Mouse (Mus musculus) erythroid progenitor cell, adult 5-6 weeks (primary cell): ENCODE results near the gene Emc10. TPM values are rescaled to one million over a fixed set of nuclear protein-coding genes. Genes with fewer than 3 reads are reported as not detected.

Experiments
- ATAC-seq: replicated peaks from 2 replicates; pipeline ENCODE4 v1.8.0; 2016; ENCODE audit warnings: moderate number of reproducible peaks, mild to moderate bottlenecking, moderate TSS enrichment, inconsistent platforms; ENCODE audit not compliant: poor library complexity, low FRiP score, severe bottlenecking
- total RNA-seq, 2 experiments: library from RNA; stranded (forward) in 1 of 2; stranded (reverse) in 1 of 2; fragments of 150-400 nt in 1 of 2; fragments of 186-747, 209-891 nt in 1 of 2; gene quantifications; 2 replicates each; pipeline versions ENCODE4 v1.2.3 to v1.2.4; 2015 to 2017; ENCODE audit warnings: low replicate concordance in 2 of 2

The Emc10 gene
- 81.7 and 90.1 TPM in 2 replicates for total RNA-seq (2015; ENCODE audit: low replicate concordance)
- 43.7 and 56.1 TPM in 2 replicates for total RNA-seq (2017; ENCODE audit: low replicate concordance)

DNA sequence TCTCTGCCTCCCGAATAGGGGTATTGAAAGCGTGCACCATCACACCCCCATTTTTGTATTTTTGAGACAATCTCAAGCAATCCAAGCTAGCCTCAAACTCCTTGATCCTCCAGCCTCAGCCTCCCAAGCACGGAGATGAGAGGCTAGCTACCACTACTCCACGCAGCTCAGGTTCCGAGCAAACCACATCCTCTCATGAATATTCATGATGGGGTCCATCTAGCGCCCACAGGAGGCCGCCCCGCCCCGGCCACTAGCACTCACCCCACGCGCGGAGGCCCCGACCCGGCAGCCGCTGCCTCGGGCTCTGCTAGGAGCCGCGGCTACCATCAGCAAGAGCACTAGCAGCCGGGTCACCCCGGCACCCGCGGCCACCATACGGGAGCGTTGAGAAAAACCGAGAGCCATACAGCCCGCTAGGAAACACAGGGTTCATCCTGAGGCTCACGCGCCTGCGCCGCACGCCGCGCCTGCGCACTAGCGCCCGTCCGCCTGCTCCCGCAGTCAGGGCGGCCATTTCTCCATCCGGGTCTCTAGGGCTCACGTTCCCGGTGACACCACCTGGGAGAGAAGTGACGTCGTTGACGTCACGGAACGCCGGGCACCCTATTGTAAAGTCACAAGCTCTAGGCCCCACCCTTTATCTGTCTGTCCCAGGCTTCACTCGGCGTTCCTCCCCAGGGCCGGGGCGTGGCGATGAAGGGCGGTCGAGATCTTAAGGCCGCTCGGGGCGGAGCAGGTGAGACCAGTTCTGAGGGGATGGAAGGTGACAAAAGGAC is at the start of gene Emc10, which contains the start of gene Fam71e1:
Gene Emc10, minus strand, starts transcription at position 538 of the 779 bp plus-strand sequence.
Gene Fam71e1, plus strand, starts transcription at position 590 of the 779 bp plus-strand sequence.
- ATAC-seq, result peak; percentile 88

DNA sequence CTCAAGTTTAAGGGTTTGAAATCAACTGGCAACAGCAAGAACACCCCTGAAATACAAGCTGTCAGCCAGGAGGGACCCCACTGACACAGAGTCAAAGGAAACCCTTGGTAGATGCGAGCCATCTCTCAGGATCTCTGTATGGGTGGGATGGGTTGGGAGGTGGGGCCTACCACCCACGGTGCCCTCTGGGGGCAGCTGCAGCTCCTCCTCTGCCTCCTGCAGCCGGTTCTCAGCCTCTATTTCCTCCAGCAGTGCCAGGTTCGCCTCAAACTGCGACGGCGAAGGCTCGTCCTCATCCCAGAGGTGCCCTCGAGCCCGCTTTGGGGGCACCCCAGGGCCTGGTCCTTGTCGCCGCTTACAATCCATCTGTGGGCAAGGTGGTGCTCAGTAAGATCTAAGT is 46.7 kb upstream of the Emc10 start:
- ATAC-seq, result no peak

DNA sequence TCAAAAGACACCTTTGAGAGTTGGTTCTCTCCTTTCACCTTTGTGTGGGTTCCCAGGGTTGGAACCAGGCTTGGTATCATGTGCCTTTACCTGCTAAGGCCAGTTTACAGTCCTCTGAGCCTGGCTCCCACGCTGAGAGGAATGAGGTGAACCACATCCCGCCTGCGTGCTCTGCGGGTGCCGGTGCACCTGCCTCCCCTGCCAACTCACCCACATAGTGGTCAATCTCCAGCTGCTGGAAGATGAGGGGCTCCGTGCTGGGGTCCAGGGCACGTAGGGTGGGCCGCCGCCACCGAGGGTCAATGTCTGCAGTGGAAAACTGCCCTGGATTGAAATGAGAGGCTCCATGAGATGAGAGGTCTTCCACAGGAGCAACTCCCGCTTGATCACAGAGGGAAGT is 46.2 kb upstream of the Emc10 start:
- ATAC-seq, result no peak

DNA sequence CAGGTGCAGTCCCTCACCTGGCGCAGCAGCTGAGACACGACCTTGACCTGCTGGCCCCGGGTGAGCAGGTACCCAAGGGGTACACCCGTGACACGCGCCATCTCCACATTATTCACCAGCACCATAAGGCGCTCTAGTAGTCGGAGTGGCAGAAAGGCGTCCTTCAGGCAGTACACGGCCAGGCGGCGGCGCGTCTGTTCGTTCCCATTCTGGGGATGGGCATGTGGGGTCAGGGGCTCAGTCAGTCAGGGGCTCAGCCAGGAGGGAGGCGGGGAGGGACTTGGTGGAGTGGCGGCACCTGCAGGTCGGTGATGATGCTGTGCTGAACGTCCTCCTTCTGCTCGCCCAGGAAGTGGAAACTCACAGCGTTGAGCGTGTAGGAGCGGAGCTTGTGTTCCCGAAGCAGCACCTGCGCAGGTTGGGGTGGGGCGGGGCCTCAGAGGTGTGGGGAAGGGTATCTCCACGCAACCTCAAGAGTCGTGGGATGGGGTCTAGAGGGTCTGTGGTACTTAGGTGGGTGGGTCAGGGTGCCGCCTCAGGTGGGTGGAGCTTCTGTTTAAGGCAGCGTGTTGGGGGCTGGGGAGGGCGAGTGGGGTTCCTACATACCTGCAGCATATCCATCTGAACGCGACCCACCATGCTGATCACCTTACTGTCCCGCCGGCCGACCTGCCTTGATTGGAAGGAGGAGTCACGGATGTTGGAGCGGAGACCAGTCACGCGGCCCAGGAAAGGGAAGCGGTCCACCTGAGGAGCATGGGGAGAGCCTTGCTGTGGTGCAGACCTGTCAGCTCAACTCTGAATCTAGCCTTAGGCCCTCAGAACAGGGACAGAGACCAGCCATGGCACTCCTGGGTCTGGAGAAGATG is 42.7 kb upstream of the Emc10 start:
- ATAC-seq, result no peak

DNA sequence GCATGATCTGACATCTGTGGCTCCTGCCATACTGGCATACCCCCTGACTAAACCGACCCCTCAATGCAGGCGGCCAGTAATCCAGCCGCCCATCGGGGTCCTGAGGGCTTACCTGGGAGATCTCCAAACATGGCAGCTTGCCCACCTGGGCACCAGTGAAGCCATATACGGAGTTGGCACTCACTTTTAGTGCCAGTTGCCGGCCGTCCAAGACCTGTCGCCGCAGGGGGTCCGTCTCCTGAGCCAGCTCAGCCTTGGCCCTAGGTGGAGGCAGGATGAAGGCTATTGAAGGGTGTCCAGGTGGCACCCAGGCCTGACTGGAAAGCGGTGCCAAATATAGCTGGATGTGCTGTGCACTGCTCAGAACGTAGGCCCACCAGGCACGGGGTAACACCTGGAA is 41.2 kb upstream of the Emc10 start:
- no peak for ATAC-seq

DNA sequence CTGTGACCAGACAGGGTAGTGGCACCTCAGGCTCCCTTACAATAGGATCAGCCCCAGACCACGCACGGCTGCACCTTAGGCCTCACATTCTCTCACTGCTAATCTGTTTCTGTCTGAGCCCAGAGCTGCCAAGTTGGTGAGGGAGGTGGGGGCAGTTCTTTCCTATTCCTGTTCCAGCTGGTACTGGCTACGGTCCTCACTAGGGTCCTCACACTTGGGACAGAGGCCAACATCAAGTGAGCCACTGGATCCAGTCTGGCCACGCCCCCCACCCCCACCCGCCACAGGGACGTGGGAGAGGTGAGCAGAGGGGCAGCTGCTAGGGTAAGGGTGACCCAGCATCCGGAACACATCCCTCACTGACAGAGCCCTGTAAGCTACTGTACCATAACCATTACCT is 40.7 kb upstream of the Emc10 start:
- ATAC-seq, result no peak

DNA sequence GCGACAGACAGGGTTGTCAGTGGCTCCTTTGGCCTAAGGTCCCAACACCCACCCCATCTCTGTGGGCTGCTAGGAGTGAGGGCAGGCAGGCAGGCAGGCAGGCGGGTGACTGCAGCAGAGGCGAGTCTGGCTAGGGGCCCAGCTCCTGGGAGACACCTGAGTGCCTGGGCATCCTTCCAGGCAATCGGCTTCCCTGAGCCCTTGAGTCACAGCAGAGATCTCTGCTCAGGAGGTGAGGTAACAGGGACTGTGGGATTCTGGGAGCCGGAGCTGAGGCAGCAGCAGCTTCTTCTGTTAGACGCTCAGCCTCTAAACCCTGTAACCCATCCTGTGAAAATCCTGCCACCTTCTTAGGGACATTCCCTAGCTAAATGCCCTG is 40.2 kb upstream of the Emc10 start:
- no peak for ATAC-seq

DNA sequence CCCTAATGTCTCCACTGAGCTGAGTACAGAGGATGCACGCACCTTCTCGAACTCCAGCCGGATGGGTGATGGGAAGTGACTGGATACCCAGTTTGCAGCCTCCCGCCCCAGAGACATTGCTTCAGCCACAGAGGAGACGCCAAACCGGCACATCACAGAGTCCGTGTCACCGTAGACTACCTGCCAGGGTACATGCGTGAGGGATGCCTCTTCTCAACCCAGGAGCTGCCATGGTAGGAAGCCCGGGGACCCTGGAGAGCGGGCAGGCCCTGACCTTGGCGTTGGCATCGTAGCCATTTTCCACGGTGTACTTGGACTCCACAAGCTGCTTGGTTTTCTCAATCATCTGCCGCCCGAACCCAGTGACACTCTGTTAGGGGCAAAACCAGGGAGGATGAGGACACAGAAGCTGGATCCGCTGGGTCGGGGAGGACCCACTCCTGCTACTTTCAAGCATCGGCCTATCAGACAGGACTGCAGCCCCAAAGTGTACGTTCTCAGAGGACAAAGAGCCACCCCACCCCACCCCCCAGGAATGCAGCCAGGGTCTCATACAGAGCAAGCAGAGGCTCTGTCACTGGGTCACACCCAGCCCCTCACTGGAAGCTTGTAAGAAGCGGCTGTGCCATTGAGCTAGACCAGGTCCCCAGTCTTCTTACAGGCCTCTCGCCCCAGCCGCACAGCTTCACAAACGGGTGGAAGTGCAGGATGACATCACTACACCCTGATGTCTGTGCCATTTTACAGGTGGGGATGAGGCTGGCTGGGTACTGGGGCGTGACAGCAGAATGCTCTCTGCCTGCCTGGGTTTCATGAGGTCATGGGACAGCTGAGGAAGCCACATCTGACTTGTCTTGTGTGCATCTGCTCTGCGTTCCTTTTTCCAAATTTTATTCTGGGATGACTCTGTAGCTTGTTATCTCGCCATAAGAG is 39.6 kb upstream of the Emc10 start:
- no peak for ATAC-seq

DNA sequence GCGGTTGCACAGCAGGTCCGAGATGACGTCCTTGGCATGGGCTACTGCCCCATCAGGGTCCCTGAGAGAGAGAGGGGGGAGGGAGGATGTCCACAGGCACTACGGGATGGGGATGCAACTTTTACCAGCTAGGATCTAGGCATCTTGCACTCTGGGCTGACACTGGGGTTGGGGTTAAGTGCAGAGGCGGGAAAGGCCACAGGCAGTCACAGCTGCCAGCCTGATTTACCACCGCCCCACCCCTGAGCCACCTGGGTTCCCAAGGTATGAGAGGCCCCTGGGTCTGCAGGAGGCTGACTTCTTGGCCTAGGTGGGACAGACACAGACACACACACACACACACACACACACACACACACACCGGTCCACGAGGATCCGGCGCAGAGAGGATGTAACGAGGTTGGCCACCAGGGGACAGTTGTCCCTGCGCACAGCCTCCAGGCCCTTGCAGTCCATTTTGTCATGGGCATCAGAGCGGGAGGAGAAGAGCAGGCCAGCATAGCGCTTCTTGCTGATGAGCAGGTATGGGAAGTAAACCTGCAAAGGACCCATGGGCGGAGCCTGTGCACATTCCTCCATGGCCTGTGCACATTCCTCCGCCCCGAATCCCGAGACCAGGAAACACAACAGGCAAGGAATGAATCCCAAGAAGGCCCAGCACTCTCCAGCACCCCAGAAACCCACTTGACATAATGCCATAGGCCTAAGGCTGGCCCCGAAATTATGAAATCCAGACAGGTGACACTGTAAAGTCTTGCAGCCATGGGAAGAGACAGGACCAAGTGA is 38.5 kb upstream of the Emc10 start:
- no peak for ATAC-seq

DNA sequence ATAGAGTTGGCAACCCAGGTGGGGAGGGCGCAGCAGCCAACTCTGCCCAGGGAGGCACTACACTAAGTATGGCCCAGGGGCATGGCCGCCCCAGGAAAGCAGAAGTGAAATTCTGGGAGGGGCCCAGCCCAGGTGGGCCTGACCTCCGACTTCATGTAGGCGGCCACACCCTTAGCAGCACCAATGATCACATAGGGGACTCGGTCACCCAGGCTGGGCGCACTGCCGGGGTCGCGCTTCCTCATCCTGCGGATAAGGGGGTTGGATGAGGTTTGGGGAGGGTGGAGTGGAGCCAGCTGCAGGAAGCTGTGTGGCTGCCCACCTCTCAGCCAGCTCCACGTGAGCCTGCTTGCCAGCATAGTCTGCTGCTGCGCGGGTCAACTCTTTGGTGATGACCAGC is 37.9 kb upstream of the Emc10 start:
- ATAC-seq, result no peak

DNA sequence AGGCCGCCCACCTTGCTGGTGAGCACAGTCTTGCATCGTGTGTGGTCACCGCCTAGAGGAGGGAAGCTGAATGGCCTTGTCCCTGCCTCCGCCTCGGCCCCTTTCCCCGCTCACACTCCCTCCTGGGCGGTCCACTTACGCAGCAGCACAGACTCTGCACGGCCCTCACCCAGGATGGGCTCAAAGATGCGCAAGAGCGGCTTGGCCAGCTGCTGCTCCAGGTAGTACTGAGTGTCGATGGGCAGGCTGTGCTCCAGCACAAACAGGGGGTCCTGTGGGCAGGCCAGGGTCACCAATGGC is 37.4 kb upstream of the Emc10 start:
- ATAC-seq, result no peak

DNA sequence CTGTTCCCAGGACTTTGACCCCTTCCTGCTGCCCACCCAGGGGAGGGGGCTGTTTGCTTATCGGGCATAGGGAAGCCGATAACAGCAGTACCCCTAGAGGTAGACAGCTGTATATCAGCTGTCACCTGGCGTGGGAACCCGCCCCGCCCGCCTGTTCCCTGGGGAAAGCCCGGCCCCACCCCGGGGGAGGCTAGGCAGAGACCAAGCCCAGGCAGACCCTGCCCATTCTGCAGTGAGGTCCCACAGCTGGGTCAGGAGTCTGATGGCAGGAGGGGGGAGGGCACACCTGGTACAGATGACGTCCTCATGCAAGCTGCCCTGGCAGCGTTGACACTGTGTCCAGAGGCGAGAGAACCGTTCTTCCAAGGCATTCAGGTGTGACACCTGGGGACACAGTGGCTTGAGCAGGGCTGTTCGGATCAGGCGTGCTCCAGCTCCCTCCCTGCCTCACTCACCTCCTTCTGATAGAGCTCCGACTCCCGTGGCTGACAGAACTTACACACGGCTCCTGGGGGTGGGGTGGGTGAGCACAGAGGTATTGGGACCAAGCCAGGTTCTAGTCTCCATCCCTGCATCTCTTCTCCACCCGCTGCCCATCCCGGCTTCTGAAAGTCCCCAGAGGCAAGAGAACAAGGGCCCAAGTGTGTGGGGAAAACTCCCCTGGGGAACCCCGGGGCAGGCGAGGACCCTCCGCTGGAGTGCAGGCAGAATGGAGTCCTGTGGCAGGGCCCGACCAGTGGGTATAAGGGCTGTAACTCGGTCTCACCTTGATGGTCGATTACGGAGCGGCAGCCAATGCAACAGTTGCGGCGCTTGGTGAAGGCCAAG is 36.8 kb upstream of the Emc10 start:
- no peak for ATAC-seq

DNA sequence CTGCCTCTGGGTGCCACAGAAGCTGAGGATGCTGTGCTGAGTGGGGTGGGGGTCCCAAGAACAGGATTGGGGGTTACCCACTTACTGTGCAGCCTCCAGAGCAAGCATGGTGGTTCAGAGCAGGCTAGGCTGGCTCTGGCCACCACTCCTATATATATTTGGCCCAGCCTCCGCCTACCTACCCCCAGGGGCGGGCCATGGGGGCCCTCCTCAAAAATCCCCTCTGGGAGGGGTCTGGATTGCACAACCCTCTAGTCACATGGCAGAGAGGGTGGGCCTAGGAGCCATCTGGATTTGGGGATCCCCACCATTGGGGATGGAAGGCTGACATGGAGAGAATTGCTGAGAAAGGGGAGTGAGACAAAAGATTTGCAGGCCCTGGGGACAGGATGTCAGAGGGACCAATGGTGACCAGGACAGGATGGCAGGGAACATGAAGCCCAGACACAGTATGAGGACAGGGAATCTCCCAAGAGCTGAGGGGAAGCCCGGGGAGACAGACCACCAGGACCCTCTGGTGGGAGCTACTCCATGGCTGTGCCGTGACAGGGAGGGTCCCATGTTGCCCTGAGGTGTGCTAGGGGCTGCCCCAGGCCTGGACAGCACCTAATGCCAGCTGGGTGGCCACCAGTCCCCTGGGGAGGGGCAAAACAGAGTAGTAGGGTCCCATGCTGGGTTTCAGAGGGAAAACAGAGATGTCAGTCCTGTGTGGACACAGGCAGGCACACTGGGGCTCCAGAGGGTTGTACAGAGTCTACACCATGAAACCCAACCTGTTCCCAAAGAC is 35.8 kb upstream of the Emc10 start, which contains the start of gene Spib:
Gene Spib, minus strand, starts transcription at position 126 of the 787 bp plus-strand sequence.
- ATAC-seq, result 0 out of 2 replicates have a peak, but pooled peaks have one; percentile 10

DNA sequence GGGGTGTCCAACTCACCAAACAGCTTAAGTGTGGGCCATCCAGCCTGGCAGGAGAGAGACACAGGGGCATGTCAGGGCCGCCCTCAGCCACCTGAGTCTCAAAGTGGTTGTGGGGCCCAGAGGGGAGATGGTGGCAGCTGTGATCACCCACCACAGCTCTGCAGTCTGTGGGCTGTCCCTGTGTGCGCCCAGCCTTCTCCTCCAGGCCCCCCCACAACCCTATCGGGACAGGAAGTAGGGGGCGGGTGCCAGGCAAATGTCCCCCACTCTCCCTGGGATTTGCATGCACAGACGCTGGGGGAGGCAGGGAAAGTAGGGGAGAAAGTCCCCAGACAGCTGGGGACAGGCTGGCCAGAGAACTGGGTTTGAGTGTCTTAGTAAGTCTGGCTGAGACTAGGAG is 34.9 kb upstream of the Emc10 start:
- no peak for ATAC-seq

DNA sequence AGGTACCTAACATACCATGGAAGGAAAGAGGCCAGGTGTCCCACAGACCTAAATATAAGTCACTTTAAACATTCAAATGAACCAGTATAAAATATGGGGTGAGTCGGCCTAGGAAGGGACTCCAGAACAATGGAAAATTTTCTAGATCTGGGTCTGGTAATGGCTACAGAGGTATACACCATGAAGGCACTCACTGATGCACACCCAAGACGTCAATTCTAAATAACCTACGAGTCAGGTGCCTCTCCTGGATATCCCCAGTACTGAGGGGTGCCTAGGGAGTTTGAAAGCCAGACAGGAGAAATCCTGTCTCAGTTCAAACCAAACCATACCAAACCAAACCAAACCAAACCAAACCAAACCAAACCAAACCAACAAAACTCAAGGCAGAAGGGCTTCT is 34.2 kb upstream of the Emc10 start:
- ATAC-seq, result no peak

DNA sequence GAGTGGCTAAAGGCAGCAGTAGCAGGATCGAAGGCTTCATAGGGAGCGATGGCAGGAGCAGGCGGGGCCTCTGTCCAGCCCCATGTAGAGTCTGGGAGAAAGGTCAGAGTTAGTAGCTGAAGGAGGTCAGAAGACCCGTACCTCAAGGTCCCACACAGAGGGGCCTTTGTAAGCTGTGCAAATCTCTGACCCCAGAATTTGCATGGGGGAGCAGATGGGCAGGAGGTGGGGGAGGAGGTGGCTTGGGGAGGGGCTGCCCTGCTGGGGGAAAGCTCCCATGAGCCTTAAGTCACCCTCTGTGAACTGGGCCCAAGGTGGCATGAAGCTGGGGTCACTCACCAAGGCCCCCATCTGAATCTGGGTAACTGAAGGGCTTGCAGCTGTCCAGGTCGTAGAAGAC is 33.2 kb upstream of the Emc10 start:
- ATAC-seq, result no peak
